Mouse (Mus musculus) layer of hippocampus, postnatal 14 days (tissue): ENCODE measurements around the gene Olfr392. TPM values are rescaled to one million over a fixed set of nuclear protein-coding genes. Genes with fewer than 3 reads are reported as not detected.

ENCODE experiments used
- DNase-seq, 2 experiments: peaks; one replicate each; pipeline ENCODE4 v3.0.0; 2021 to 2022; ENCODE audit warnings: low spot score in 2 of 2, mixed read lengths in 1 of 2
- long read RNA-seq, 2 experiments: library from polyadenylated mRNA; stranded (forward); transcript quantifications; one replicate each; pipeline ENCODE4 v2.0.0; 2021
- total RNA-seq, 2 experiments: library from RNA; stranded (reverse); gene quantifications; 2 replicates each; pipeline ENCODE4 v1.2.3; 2021

Gene Olfr392
- not detected for total RNA-seq
- long read RNA-seq, experiment 1 = 0 reads
- long read RNA-seq, experiment 2 = 0 reads

- no peak for DNase-seq
Measured at GRCm38 (mm10) chr11:73816949-73817348, at the start of gene Olfr392. Olfr392 (minus strand) TSS chr11:73817049.

- DNase-seq = no peak
Measured at GRCm38 (mm10) chr11:73851354-73851753, 34.5 kb upstream of the Olfr392 start, which contains the start of gene Olfr393. Olfr393 (minus strand) TSS chr11:73851454.

GRCm38 (mm10) chr11:73802952-73803351, 13.9 kb downstream of the Olfr392 start, which contains the start of gene Olfr391-ps:
Olfr391-ps (minus strand) TSS chr11:73803052.
- DNase-seq = no peak

GRCm38 (mm10) chr11:73782664-73783063, 34.2 kb downstream of the Olfr392 start, which contains the start of gene Olfr390:
Olfr390 (plus strand) TSS chr11:73782964.
- no peak for DNase-seq

GRCm38 (mm10) chr11:73780613-73781012, 36.2 kb downstream of the Olfr392 start, which contains the start of gene Olfr389:
Olfr389 (minus strand) TSS chr11:73780713.
- DNase-seq = no peak

Other genes with a start within 250 kb of the Olfr392 start
- not detected for gene Olfr385, start 224.0 kb downstream of the Olfr392 start, total RNA-seq
- gene Olfr384, start 218.5 kb downstream of the Olfr392 start, total RNA-seq = not detected
- gene Zfp735, start 128.3 kb downstream of the Olfr392 start, total RNA-seq = not detected
- gene Olfr389, start 36.3 kb downstream of the Olfr392 start, total RNA-seq = not detected
- gene Olfr390, start 34.1 kb downstream of the Olfr392 start, total RNA-seq = not detected
- gene Olfr391-ps, start 14.0 kb downstream of the Olfr392 start, total RNA-seq = not detected
- gene Olfr393, start 34.4 kb upstream of the Olfr392 start, total RNA-seq = not detected
- gene Olfr394, start 73.7 kb upstream of the Olfr392 start, total RNA-seq = not detected
- not detected for gene Olfr395, start 92.2 kb upstream of the Olfr392 start, total RNA-seq
- gene Olfr23, start 119.6 kb upstream of the Olfr392 start, total RNA-seq = not detected
- gene Olfr397, start 143.8 kb upstream of the Olfr392 start, total RNA-seq = not detected
- gene Olfr398, start 173.4 kb upstream of the Olfr392 start, total RNA-seq = not detected
- not detected for gene Olfr139, start 239.5 kb upstream of the Olfr392 start, total RNA-seq
- not detected for gene Olfr399, start 239.6 kb upstream of the Olfr392 start, total RNA-seq